Mouse (Mus musculus): ENCODE results near the gene Olfr32.
"Not testable (repeated sequence)": the region's sequence is repeated elsewhere in the genome, so short reads cannot be mapped to it uniquely, and the experiment has no call there.

The Olfr32 gene

DNA sequence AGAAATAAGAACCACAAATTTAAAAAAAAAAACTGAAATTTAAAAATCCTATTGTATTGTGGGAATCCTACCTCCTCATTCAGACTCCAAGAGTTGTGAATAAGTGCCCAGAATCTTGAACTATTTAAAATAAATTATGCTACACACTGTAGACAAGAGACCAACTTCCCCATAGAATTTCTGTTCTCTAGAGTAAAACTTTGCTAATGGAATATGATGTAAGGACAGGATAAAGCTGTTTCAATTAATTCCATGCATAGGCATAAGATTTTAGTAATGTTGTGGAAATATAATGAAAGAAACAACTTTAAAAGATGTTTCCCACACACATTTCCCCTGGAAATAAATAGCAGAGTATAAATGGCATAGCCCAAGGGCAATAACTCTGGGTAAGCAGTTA is at the start of gene Olfr32:
Olfr32 (minus strand) TSS at position 101 of the 400 bp plus-strand sequence.
- no peak for DNase-seq

DNA sequence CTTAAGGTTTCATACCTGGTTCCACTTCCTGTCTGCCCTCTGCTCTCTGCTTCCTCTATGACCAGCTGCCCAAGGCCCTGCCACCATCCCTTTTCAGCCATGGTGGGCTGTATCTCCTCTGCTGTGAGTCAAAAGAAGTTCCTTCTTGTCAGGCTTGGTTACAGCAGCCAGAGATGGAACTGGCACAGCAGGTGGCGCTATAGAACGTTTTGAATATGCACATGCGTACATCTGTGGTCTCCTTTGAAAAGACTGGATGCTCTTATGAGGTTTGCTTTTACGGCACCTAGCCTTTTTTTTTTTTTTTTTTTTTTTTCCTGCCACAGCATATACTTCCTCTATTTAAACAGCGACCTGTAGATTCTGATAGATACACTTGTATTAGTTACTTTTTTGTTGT is 45.0 kb upstream of the Olfr32 start:
- not testable (repeated sequence) for DNase-seq

DNA sequence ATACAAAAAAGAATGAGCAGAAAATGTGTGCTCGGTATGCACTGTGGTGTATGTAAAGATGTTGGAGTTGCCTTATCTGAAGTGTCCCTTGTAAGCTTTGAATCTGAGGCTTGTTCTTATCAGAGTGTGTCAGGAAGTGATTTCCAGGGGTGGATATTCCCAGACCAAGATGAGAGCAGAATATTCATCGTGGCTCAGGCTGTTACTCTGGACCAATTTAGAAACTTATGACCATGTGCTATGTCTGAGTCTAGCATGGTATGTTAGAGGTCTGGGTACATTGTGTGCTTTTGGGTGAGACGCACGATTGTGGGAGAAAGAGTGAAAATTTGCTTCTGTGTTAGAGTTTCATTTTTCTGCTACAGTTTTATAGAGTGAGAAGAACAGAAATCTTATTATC is 44.0 kb upstream of the Olfr32 start:
- not testable (repeated sequence) for DNase-seq

DNA sequence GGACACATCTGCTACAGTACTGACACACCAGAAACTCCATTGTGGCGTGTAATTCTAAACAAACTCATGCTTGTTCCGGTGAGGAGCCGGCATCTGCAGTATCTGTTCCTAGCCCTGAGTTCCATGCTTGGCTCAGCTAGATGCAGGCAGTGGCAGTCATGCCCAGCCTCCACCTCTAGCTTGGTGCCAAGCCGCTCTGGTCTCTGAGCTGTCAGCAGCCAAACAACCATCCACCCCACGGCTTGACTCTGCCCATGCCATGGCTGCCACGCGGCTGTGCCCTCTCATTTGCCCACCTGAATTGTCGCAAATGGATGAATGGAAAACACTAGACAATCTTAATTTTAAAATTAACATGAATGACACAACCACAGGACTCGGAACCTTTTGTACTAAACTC is 11.8 kb upstream of the Olfr32 start:
- no peak for DNase-seq

DNA sequence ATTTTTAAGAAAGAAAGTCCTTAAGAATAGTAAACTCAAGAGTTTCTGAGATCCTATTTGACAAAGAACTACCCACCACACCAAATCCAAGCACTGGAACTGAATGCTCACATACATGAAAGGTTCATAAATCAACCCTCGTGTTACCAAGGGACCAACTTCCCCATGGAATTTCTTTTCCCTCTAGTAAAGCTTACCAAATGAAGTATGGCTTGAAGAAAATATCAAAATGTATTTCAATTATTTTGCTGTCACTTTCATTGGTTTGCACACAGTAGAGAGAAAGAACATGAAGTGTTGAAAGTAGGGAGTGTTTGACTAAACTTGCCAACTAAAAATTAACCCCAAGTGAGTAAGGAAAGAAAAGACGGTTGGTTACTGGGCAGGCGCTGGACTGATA is 10.9 kb upstream of the Olfr32 start, which contains the start of gene Olfr1270:
Olfr1270 (minus strand) TSS at position 101 of the 400 bp plus-strand sequence.
- no peak for DNase-seq

DNA sequence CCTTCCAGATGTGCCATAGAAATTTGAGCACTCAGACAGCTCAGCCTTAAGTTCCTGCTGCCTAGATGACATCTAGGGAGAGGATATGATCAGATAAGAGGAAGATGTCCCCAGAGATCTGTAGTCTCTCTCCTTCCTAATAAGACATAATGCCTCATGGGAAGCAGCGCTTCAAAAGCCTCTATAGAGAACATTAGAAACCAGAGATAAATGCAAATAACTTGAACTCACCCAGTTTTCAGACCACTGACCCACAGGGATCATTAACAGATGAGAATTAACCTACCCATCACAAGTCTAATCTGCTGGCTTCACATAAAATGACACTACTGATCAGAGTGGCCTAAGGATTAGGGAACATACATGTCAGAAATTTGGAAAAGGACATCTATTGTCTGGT is 20.8 kb downstream of the Olfr32 start, which contains the start of gene Olfr1269:
Olfr1269 (minus strand) TSS at position 101 of the 400 bp plus-strand sequence.
- no peak for DNase-seq
